Mouse (Mus musculus) stomach, postnatal 0 days (tissue): ENCODE results near the gene 1500015O10Rik.

Experiments used
- CTCF ChIP-seq: IDR thresholded peaks from 2 replicates; pipeline ENCODE4 v1.5.1; 2016; ENCODE audit warnings: antibody characterized with exemption, low read depth, mild to moderate bottlenecking, moderate library complexity
- EP300 ChIP-seq: optimal IDR thresholded peaks from 2 replicates; pipeline ENCODE3; 2016; ENCODE audit warnings: antibody characterized with exemption

GRCm38 (mm10) chr1:43781195-43781594, 50.8 kb downstream of the 1500015O10Rik start:
- TF ChIP-seq CTCF (no peak), EP300 (no peak)
